Mouse (Mus musculus): ENCODE results near the gene Prr12. TPM values are rescaled to one million over a fixed set of nuclear protein-coding genes. Genes with fewer than 3 reads are reported as not detected.
"Not testable (repeated sequence)": the region's sequence is repeated elsewhere in the genome, so short reads cannot be mapped to it uniquely, and the experiment has no call there.

The Prr12 gene
- polyA plus RNA-seq, 1 experiment from 2014 or later = 15.0 TPM

- 56% methylated on average over 2 of the region's 2 CpGs for WGBS
- no peak for ATAC-seq (replicated peaks; ENCODE audit: low FRiP score, low TSS enrichment, low read depth)
- H3K27me3 ChIP-seq (replicated peaks; ENCODE audit: control insufficient read depth, insufficient read depth, low read length) = no peaks in the 10 kb centered on the region
- no peak overlapping the region for H3K4me2 ChIP-seq (ENCODE audit: low read length)
- H3K9me3 ChIP-seq (ENCODE audit: control insufficient read depth, low read length) = no peaks in the 10 kb centered on the region
- DNase-seq (ENCODE audit: low spot score) = no peak
- H3K27ac ChIP-seq (ENCODE audit: low read depth) = no peak overlapping the region
- no peaks in the 10 kb centered on the region for H3K4me1 ChIP-seq (replicated peaks; ENCODE audit: control insufficient read depth, insufficient read depth, low read length)
- peaks cover 46% of the 10 kb centered on the region for H3K36me3 ChIP-seq (ENCODE audit: control insufficient read depth, insufficient read depth, low read length)
- H3K4me3 ChIP-seq (ENCODE audit: low read depth, low read length) = no peak overlapping the region
- no peak overlapping the region for H3K9ac ChIP-seq (ENCODE audit: low read length)
These were observed 26.4 kb downstream of the Prr12 start for GRCm38 (mm10) chr7:45026256-45026655.

- WGBS = 75% methylated on average over 8 of the region's 8 CpGs
- ATAC-seq (replicated peaks; ENCODE audit: low FRiP score, low TSS enrichment, low read depth) = no peak
- Histone ChIP-seq H3K4me1 (replicated peaks; ENCODE audit: control insufficient read depth, insufficient read depth, low read length) (no peaks in the 10 kb centered on the region), H3K4me2 (ENCODE audit: low read length) (no peak overlapping the region), H3K4me3 (ENCODE audit: low read depth, low read length) (no peak overlapping the region), H3K9me3 (ENCODE audit: control insufficient read depth, low read length) (no peaks in the 10 kb centered on the region), H3K9ac (ENCODE audit: low read length) (no peak overlapping the region), H3K36me3 (ENCODE audit: control insufficient read depth, insufficient read depth, low read length) (peaks cover 41% of the 10 kb centered on the region), H3K27ac (ENCODE audit: low read depth) (no peak overlapping the region), H3K27me3 (replicated peaks; ENCODE audit: control insufficient read depth, insufficient read depth, low read length) (no peaks in the 10 kb centered on the region)
- DNase-seq (ENCODE audit: low spot score) = no peak
These were observed 27.0 kb downstream of the Prr12 start for GRCm38 (mm10) chr7:45025601-45026220.

- Histone ChIP-seq H3K36me3 (ENCODE audit: control insufficient read depth, insufficient read depth, low read length) (peaks cover 29% of the 10 kb centered on the region), H3K4me1 (replicated peaks; ENCODE audit: control insufficient read depth, insufficient read depth, low read length) (no peaks in the 10 kb centered on the region), H3K4me2 (ENCODE audit: low read length) (no peak overlapping the region), H3K27me3 (replicated peaks; ENCODE audit: control insufficient read depth, insufficient read depth, low read length) (no peaks in the 10 kb centered on the region), H3K4me3 (ENCODE audit: low read depth, low read length) (no peak overlapping the region), H3K9me3 (ENCODE audit: control insufficient read depth, low read length) (no peaks in the 10 kb centered on the region), H3K27ac (ENCODE audit: low read depth) (no peak overlapping the region), H3K9ac (ENCODE audit: low read length) (no peak overlapping the region)
- 86% methylated on average over 15 of the region's 15 CpGs for WGBS
- DNase-seq (ENCODE audit: low spot score) (no peak), ATAC-seq (replicated peaks; ENCODE audit: low FRiP score, low TSS enrichment, low read depth) (no peak)
These were observed 28.1 kb downstream of the Prr12 start for GRCm38 (mm10) chr7:45024281-45025248.

- H3K27me3 ChIP-seq (replicated peaks; ENCODE audit: control insufficient read depth, insufficient read depth, low read length); H3K27ac ChIP-seq (ENCODE audit: low read depth); H3K9me3 ChIP-seq (ENCODE audit: control insufficient read depth, low read length); H3K4me1 ChIP-seq (replicated peaks; ENCODE audit: control insufficient read depth, insufficient read depth, low read length); H3K4me2 ChIP-seq (ENCODE audit: low read length); DNase-seq (ENCODE audit: low spot score); ATAC-seq (replicated peaks; ENCODE audit: low FRiP score, low TSS enrichment, low read depth); H3K4me3 ChIP-seq (ENCODE audit: low read depth, low read length); H3K9ac ChIP-seq (ENCODE audit: low read length): not testable (repeated sequence)
- peaks cover 21% of the 10 kb centered on the region for H3K36me3 ChIP-seq (ENCODE audit: control insufficient read depth, insufficient read depth, low read length)
- 76% methylated on average over 5 of the region's 5 CpGs for WGBS
These were observed 29.0 kb downstream of the Prr12 start for GRCm38 (mm10) chr7:45023711-45024110.

DNA sequence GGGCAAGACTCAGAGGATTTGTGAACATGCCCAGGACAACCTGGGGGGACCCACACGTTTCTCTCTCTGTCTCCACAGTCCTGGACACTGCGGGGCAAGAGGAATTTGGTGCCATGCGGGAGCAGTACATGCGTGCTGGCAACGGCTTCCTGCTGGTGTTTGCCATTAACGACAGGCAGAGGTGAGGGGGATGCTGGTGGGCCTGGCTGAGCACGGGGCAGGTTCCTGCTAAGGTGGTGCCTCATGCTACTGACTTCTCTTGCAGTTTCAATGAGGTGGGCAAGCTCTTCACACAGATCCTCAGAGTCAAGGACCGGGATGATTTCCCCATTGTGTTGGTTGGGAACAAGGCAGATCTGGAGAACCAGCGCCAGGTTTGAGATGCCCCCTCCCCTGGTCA lies 32.5 kb downstream of the Prr12 start:
- WGBS = 74% methylated on average over 9 of the region's 9 CpGs
- H3K27me3 ChIP-seq (replicated peaks; ENCODE audit: control insufficient read depth, insufficient read depth, low read length) = no peaks in the 10 kb centered on the region
- H3K4me2 ChIP-seq (ENCODE audit: low read length) = no peak overlapping the region
- no peak for DNase-seq (ENCODE audit: low spot score)
- H3K4me3 ChIP-seq (ENCODE audit: low read depth, low read length) = no peak overlapping the region
- no peak for ATAC-seq (replicated peaks; ENCODE audit: low FRiP score, low TSS enrichment, low read depth)
- peaks cover 12% of the 10 kb centered on the region for H3K4me1 ChIP-seq (replicated peaks; ENCODE audit: control insufficient read depth, insufficient read depth, low read length)
- H3K27ac ChIP-seq (ENCODE audit: low read depth) = no peak overlapping the region
- H3K9me3 ChIP-seq (ENCODE audit: control insufficient read depth, low read length) = no peaks in the 10 kb centered on the region
- H3K36me3 ChIP-seq (ENCODE audit: control insufficient read depth, insufficient read depth, low read length) = no peaks in the 10 kb centered on the region
- H3K9ac ChIP-seq (ENCODE audit: low read length) = no peak overlapping the region

DNA sequence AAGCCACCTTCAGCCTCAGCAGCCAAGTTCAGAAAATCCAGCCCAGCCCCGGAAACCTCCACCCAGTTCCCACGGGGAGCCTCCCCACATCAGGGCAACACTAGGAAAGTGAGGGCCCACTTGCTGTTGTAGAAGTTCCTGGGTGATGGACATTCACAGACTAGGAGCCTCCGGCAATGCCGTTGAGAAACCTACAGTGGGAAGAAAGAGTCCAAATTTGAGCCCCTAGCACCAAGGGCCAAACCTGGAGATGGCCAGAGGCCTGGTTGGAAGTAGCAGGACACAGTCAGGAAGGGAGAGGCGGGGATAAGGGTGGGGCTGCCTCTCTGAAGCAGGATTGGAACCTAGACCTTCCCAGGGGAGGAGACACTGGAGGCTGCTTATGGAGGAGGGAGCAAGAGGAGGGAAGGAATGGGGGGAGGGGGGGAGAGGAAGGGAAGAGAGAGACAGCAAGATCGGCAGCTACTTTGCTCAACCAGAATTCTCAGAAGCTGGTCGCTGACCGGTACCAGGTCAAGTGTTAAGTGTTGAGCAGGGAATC lies 33.6 kb downstream of the Prr12 start:
- H3K27me3 ChIP-seq (replicated peaks; ENCODE audit: control insufficient read depth, insufficient read depth, low read length) = no peaks in the 10 kb centered on the region
- ATAC-seq (replicated peaks; ENCODE audit: low FRiP score, low TSS enrichment, low read depth) (no peak), DNase-seq (ENCODE audit: low spot score) (no peak)
- H3K9ac ChIP-seq (ENCODE audit: low read length) = no peak overlapping the region
- H3K4me2 ChIP-seq (ENCODE audit: low read length) = peak overlapping the region; percentile 50
- 0 out of 2 replicates have a peak, but pooled peaks cover under 1% of the 10 kb centered on the region for H3K36me3 ChIP-seq (ENCODE audit: control insufficient read depth, insufficient read depth, low read length)
- peak overlapping the region; percentile 65; the same call in 1 of the 2 replicates for H3K27ac ChIP-seq (ENCODE audit: low read depth)
- peaks cover 18% of the 10 kb centered on the region for H3K4me1 ChIP-seq (replicated peaks; ENCODE audit: control insufficient read depth, insufficient read depth, low read length)
- peak overlapping the region; percentile 99; the same call in 1 of the 2 replicates for H3K4me3 ChIP-seq (ENCODE audit: low read depth, low read length)
- H3K9me3 ChIP-seq (ENCODE audit: control insufficient read depth, low read length) = no peaks in the 10 kb centered on the region
- 33% methylated on average over 8 of the region's 8 CpGs for WGBS

GRCm38 (mm10) chr7:45017242-45018061 lies 35.2 kb downstream of the Prr12 start, which contains the start of gene Rras:
Gene Rras, plus strand, starts transcription at chr7:45017961.
- Histone ChIP-seq H3K9me3 (ENCODE audit: control insufficient read depth, low read length) (no peaks in the 10 kb centered on the region), H3K27me3 (replicated peaks; ENCODE audit: control insufficient read depth, insufficient read depth, low read length) (no peaks in the 10 kb centered on the region), H3K36me3 (ENCODE audit: control insufficient read depth, insufficient read depth, low read length) (peaks cover 17% of the 10 kb centered on the region), H3K4me2 (ENCODE audit: low read length) (peak within 1 kb of the TSS; percentile 50), H3K9ac (ENCODE audit: low read length) (peak within 1 kb of the TSS; percentile 39), H3K4me3 (ENCODE audit: low read depth, low read length) (peak within 1 kb of the TSS; percentile 99), H3K4me1 (replicated peaks; ENCODE audit: control insufficient read depth, insufficient read depth, low read length) (peaks cover 18% of the 10 kb centered on the region), H3K27ac (ENCODE audit: low read depth) (peak within 1 kb of the TSS; percentile 95)
- under 1% methylated on average over 36 of the region's 36 CpGs for WGBS
- ATAC-seq (replicated peaks; ENCODE audit: low FRiP score, low TSS enrichment, low read depth) = peak; percentile 89
- peak; percentile 95 for DNase-seq (ENCODE audit: low spot score)

DNA sequence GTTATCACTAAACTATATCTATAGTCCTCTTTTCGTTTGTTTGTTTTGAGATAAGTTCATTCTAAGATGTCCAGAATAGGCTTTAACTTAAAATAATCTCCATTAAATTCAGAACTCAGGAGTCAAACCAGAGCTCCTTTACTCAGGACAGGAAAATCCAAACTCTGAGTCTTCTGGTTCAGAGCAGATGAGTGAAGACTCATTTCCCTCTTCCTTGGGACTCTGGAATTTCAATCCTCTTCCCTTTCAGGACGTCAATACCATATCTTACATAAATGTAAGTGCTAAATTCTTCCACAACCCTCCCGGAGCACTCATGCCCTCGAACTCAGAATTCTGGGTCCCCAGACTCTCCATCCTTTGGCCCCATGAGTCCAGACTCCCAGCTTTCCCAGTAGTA lies 35.9 kb downstream of the Prr12 start:
- Histone ChIP-seq H3K27me3 (replicated peaks; ENCODE audit: control insufficient read depth, insufficient read depth, low read length) (no peaks in the 10 kb centered on the region), H3K9me3 (ENCODE audit: control insufficient read depth, low read length) (no peaks in the 10 kb centered on the region), H3K36me3 (ENCODE audit: control insufficient read depth, insufficient read depth, low read length) (peaks cover 24% of the 10 kb centered on the region), H3K4me2 (ENCODE audit: low read length) (peak overlapping the region; percentile 50), H3K27ac (ENCODE audit: low read depth) (peak overlapping the region; percentile 95), H3K4me1 (replicated peaks; ENCODE audit: control insufficient read depth, insufficient read depth, low read length) (peaks cover 18% of the 10 kb centered on the region), H3K4me3 (ENCODE audit: low read depth, low read length) (peak overlapping the region; percentile 99), H3K9ac (ENCODE audit: low read length) (peak overlapping the region; percentile 39)
- ATAC-seq (replicated peaks; ENCODE audit: low FRiP score, low TSS enrichment, low read depth) (no peak), DNase-seq (ENCODE audit: low spot score) (no peak)
- WGBS = 1% methylated on average over 4 of the region's 4 CpGs

Data from intestine, embryonic 14.5 days (tissue).